Mouse (Mus musculus) ES-Bruce4 (cell line): ENCODE results near the gene Ugt1a5. TPM values are rescaled to one million over a fixed set of nuclear protein-coding genes. Genes with fewer than 3 reads are reported as not detected.

Source experiments
- H3K27ac ChIP-seq: 2 replicates; pipeline ENCODE4 v1.5.1; 2012; ENCODE audit warnings: low read length, inconsistent platforms; ENCODE audit not compliant: insufficient read depth
- H3K27me3 ChIP-seq: 2 replicates; pipeline ENCODE4 v1.6.1; 2012; ENCODE audit warnings: mild to moderate bottlenecking, low read length, inconsistent platforms; ENCODE audit not compliant: control insufficient read depth, poor library complexity, insufficient read depth, severe bottlenecking
- H3K36me3 ChIP-seq: 2 replicates; pipeline ENCODE4 v1.6.1; 2012; ENCODE audit warnings: inconsistent platforms, mild to moderate bottlenecking, low read length, moderate library complexity; ENCODE audit not compliant: control insufficient read depth, poor library complexity, insufficient read depth, severe bottlenecking
- H3K4me1 ChIP-seq: one replicate; pipeline ENCODE4 v1.8.1; 2011; ENCODE audit warnings: low read length; ENCODE audit not compliant: control insufficient read depth, insufficient read depth
- H3K4me3 ChIP-seq: 2 replicates; pipeline ENCODE4 v1.5.1; 2011; ENCODE audit warnings: low read depth, mild to moderate bottlenecking, low read length
- H3K9ac ChIP-seq: 2 replicates; pipeline ENCODE4 v1.6.1; 2012; ENCODE audit warnings: low read depth, mild to moderate bottlenecking, inconsistent platforms; ENCODE audit not compliant: poor library complexity, severe bottlenecking
- H3K9me3 ChIP-seq: replicated peaks from 2 replicates; pipeline ENCODE4 v1.6.1; 2012; ENCODE audit warnings: mild to moderate bottlenecking, low read length, inconsistent platforms; ENCODE audit not compliant: control insufficient read depth, poor library complexity, insufficient read depth, severe bottlenecking
- CTCF ChIP-seq: IDR thresholded peaks from one replicate; pipeline ENCODE4 v1.8.1; 2011; ENCODE audit warnings: low read depth, low read length
- EP300 ChIP-seq: IDR thresholded peaks from 2 replicates; pipeline ENCODE4 v1.6.1; 2011; ENCODE audit warnings: low read depth, low read length; ENCODE audit not compliant: insufficient read depth
- POLR2A ChIP-seq: IDR thresholded peaks from one replicate; pipeline ENCODE4 v1.8.1; 2011; ENCODE audit warnings: low read length; ENCODE audit not compliant: insufficient read depth
- polyA plus RNA-seq: library from polyadenylated mRNA; stranded (reverse); fragments of >200 nt; gene quantifications from 2 replicates; pipeline ENCODE4 v1.2.4, GENCODE M21; 2011; ENCODE audit warnings: low read depth; ENCODE audit not compliant: missing spikeins, insufficient read depth, insufficient read length

Ugt1a5 gene
- polyA plus RNA-seq, 1 experiment, result not detected

- Histone ChIP-seq H3K27me3 (no peaks in the 10 kb centered on the region), H3K4me1 (no peaks in the 10 kb centered on the region), H3K36me3 (no peaks in the 10 kb centered on the region), H3K4me3 (no peak overlapping the region), H3K9ac (no peak overlapping the region), H3K27ac (no peak overlapping the region), H3K9me3 (no peaks in the 10 kb centered on the region)
- TF ChIP-seq CTCF (no peak), POLR2A (no peak), EP300 (no peak)
These were observed 64.6 kb downstream of the Ugt1a5 start for GRCm38 (mm10) chr1:88230421-88230820.

GRCm38 (mm10) chr1:88230981-88231802 lies 65.4 kb downstream of the Ugt1a5 start:
- TF ChIP-seq EP300, result no peak
- no peak for TF ChIP-seq CTCF
- TF ChIP-seq POLR2A, result no peak
- H3K4me3 ChIP-seq, result no peak overlapping the region
- no peaks in the 10 kb centered on the region for H3K4me1 ChIP-seq

GRCm38 (mm10) chr1:88231803-88232499 lies 66.1 kb downstream of the Ugt1a5 start:
- Histone ChIP-seq H3K4me3 (no peak overlapping the region), H3K4me1 (no peaks in the 10 kb centered on the region), H3K27ac (no peak overlapping the region), H3K9me3 (no peaks in the 10 kb centered on the region), H3K9ac (no peak overlapping the region), H3K27me3 (no peaks in the 10 kb centered on the region), H3K36me3 (no peaks in the 10 kb centered on the region)
- TF ChIP-seq CTCF, result no peak
- TF ChIP-seq EP300, result no peak
- no peak for TF ChIP-seq POLR2A

More at GRCm38 (mm10) chr1:88230981-88231802, 65.4 kb downstream of the Ugt1a5 start:
- H3K27ac ChIP-seq, result no peak overlapping the region
- no peaks in the 10 kb centered on the region for H3K27me3 ChIP-seq
- H3K9ac ChIP-seq, result no peak overlapping the region
- H3K36me3 ChIP-seq, result no peaks in the 10 kb centered on the region
- H3K9me3 ChIP-seq, result no peaks in the 10 kb centered on the region

DNA sequence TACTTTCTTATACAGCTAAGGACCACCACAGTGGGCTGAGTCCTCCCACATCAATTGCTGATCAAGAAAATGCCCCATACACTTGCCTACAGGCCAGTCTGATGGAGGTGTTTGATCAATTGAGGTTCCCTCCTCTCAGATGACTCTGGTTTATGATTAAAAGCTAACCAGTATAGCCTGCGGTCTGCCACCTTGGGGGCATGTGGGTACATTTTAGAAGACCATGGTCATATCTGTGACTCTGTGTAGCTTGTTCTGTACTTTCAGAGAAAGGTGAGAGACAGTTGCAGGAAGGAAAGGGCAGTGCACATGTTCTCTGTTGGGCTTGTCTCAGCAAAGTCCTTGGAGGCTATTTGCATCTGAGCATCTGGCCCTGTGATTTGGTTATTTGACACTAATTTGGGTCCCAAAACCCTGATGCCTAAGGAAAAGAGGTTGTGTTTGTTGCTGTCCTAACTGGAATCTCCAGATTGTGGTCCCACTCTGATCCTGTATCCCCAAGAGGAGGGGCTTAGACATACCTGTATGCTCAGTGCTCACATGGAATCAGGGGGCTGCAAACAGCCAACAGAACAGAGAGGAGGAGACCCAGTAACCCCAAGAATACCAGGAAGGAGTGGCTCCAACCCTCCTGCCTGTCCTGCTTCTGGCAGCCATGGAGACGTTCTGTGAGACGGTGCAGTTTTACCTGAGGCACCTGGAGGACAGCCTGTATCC lies 67.0 kb downstream of the Ugt1a5 start:
- Histone ChIP-seq H3K36me3 (no peaks in the 10 kb centered on the region), H3K27me3 (no peaks in the 10 kb centered on the region), H3K9ac (no peak overlapping the region), H3K9me3 (no peaks in the 10 kb centered on the region), H3K27ac (no peak overlapping the region), H3K4me1 (no peaks in the 10 kb centered on the region), H3K4me3 (no peak overlapping the region)
- TF ChIP-seq POLR2A, result no peak
- TF ChIP-seq CTCF, result no peak
- no peak for TF ChIP-seq EP300

DNA sequence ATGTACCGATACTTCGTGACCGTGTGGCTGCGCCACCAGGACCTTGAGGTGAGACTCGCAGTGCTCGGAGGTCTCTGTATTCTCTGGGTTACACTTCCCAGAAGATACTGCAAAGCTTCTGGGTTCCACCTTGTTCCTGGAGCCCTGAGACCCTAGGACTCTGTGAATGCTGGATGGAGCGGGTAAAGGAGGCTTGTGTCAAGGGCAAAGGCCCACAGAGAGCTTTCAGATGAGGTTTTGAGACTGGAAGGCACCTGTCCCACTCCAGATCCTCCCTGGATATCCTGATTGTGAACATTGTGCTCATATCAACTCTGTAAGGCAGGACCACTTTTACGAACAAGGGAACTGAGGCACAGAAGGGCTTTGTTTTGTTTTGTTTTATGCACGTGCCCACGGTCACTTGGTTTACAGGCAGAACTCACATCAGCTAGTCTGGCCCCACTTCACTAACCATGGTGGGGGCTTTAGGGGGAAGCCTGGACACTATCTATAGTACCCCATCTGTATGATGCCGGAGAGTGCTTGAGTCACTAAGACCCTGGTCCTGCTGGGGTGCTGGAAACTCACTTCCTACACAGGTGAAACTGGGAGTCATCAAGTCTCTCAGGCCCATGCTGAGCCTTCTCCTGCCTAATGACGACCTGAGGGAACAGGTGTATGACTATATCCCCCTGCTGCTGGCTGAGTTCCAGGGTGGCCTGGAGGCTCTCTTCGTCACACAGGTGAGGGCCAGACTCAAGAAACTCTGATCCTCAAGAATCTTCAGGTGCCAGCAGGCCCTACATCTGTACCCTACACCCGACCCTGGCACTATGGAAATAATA lies 67.8 kb downstream of the Ugt1a5 start:
- no peak overlapping the region for H3K4me3 ChIP-seq
- TF ChIP-seq CTCF (no peak), EP300 (no peak), POLR2A (no peak)
- H3K27me3 ChIP-seq, result no peaks in the 10 kb centered on the region
- no peak overlapping the region for H3K27ac ChIP-seq
- no peaks in the 10 kb centered on the region for H3K9me3 ChIP-seq
- no peaks in the 10 kb centered on the region for H3K36me3 ChIP-seq
- no peaks in the 10 kb centered on the region for H3K4me1 ChIP-seq
- H3K9ac ChIP-seq, result no peak overlapping the region
